Mouse (Mus musculus) brown adipose tissue, adult 24 weeks (tissue): Measurements from ENCODE around the gene Scgb3a1. TPM values are rescaled to one million over a fixed set of nuclear protein-coding genes. Genes with fewer than 3 reads are reported as not detected.
A peak's percentile ranks its signal among the peaks of the same experiment; 100 is the strongest.

Experiments
- H3K27ac ChIP-seq: fragments of 200-500 bp; replicated peaks from 2 replicates; pipeline ENCODE4 v1.5.1; 2012; ENCODE audit warnings: low read depth, mild to moderate bottlenecking, low read length
- H3K4me1 ChIP-seq: fragments of 200-500 bp; 2 replicates; pipeline ENCODE4 v1.6.1; 2012; ENCODE audit warnings: low read length, mixed read lengths; ENCODE audit not compliant: control insufficient read depth, insufficient read depth, insufficient read length
- H3K4me3 ChIP-seq: fragments of 200-500 bp; 2 replicates; pipeline ENCODE4 v1.5.1; 2012; ENCODE audit warnings: low read depth, mild to moderate bottlenecking, low read length, moderate library complexity; ENCODE audit not compliant: insufficient read depth
- polyA plus RNA-seq: library from polyadenylated mRNA; stranded (reverse); fragments of >200 nt; gene quantifications from 2 replicates; pipeline ENCODE4 v1.2.4, GENCODE M21; 2012; ENCODE audit not compliant: missing spikeins, insufficient read depth, insufficient read length

The Scgb3a1 gene
- polyA plus RNA-seq, result not detected in 2 replicates

DNA sequence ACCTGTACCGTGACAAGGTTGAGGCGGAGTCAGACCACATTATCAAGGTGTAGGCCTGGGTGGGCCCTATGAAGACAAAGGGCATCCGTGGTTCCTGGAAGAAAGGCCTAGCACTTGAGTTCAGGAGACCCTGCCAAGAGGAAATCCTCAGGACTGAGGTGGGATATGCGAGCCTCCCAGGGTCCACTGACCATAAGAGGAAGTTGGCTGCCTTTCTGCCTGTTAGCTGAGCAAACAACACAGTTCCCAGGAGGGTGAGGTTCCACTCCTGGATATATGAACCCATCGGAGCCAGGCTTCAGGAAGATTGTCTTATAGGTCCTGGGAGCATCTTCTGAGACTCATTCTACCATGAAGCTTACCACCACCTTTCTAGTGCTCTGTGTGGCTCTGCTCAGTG is at the start of gene Scgb3a1:
Gene Scgb3a1 (plus strand): TSS at position 301 of the 400 bp plus-strand sequence.
- no peak within 1 kb of the TSS for H3K27ac ChIP-seq
- H3K4me1 ChIP-seq, result peaks cover 15% of the 10 kb centered on the region
- no peak within 1 kb of the TSS for H3K4me3 ChIP-seq

DNA sequence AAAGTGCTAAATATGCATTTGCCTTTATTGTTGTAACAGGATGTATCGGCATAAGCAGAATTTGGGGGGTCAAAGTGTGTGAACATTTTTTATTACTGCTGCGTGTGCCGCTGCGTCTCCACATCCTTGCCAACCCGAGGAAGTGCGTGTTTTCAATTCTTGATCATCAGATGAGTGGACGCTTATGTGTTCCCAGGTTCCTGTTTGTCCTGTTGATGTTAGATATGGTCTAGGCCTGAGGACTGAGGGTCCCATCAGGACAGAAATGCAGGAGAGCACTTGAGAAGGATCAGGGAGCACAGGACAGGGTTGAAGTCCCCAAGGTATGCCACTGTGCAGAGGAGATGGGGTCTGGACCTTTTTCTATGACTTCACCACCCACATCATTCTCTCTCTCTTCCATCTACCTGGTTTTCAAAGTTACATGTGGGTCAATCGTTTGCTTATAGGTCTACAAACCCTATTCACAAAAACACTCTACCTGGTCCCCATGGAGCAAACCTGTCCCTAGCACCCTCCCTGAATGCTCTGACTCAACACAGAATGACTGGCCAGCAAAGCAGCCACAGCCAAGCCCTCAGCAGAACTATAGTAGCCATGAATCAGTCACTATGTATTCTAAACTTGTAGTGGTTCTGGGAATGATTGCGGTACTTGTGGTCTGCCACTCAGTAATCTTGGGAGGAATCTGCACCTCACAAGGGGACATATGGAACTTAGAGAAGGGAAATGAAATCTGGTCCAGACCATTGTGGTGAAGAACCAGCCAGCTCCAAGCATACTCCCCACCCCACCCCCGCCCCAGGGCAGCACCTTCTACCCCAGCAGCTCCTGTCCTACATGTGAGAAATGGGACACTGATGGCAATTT is 47.3 kb upstream of the Scgb3a1 start:
- Histone ChIP-seq H3K4me1 (peaks cover 17% of the 10 kb centered on the region; the same call in 1 of the 2 replicates), H3K4me3 (no peak overlapping the region), H3K27ac (no peak overlapping the region)

DNA sequence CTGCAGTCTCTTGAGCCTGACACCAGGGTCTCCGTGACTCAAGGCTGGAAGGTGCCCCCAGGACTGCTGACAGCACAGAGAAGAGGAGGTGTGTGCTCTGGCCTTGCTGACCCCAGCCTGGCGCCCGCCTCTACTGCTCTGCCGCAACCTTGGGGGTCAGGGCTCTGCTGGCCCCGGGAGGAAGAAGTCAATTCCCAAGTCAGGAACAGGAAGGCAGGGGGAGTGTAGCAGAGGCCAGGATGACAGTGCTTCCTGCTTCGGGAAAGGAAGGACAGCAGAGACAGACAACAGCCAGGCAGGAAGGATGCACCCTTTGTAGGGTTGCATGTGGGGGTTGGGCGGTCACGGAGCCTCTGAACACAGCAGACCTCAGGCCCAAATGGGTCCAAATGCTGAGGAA is 44.9 kb upstream of the Scgb3a1 start:
- Histone ChIP-seq H3K27ac (no peak overlapping the region), H3K4me3 (no peak overlapping the region), H3K4me1 (peaks cover 17% of the 10 kb centered on the region; the same call in 1 of the 2 replicates)

DNA sequence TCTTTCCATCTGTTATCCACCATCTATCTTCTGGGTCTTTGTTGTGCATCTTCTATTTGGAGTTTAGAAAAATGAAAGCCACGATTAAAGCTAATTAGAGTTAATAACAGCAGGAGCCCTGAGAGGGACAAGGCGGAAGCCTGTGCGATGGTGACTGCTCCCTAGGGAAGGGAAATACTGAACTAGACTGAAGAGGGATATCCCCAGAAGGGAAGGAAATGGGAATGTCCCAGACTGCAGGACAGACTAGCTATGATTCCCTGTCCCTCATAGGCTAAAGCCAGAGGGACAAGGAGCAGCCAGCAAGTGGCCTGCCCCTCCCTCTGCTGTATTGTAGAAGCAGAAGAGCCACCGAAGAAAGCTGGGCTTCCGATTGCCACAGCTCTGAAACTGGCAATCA is 41.5 kb upstream of the Scgb3a1 start:
- H3K4me3 ChIP-seq, result no peak overlapping the region

DNA sequence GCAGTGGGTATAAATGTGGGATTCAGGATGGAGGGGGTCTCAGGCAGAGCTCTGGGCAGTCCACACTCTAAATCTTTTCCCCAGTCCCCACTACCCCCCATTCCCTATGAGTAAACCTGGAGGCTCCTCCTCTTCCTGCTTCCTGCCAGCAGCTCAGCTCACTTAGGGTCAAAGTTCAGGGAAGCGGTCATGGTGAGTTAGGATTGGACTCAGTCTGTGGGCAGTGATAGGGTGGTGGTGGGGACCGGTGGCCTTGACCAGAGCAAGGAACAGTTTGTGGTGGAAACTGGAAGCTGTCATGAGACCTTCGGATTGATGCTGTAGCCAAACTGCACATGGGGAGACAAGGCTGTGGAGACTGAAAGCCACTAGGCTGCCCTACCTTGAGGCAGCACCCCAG is 39.3 kb upstream of the Scgb3a1 start:
- Histone ChIP-seq H3K4me3 (no peak overlapping the region), H3K4me1 (peaks cover 9% of the 10 kb centered on the region; the same call in 1 of the 2 replicates), H3K27ac (no peak overlapping the region)

More for the DNA sequence above, 41.5 kb upstream of the Scgb3a1 start:
- Histone ChIP-seq H3K27ac (no peak overlapping the region), H3K4me1 (peaks cover 18% of the 10 kb centered on the region; the same call in 1 of the 2 replicates)

DNA sequence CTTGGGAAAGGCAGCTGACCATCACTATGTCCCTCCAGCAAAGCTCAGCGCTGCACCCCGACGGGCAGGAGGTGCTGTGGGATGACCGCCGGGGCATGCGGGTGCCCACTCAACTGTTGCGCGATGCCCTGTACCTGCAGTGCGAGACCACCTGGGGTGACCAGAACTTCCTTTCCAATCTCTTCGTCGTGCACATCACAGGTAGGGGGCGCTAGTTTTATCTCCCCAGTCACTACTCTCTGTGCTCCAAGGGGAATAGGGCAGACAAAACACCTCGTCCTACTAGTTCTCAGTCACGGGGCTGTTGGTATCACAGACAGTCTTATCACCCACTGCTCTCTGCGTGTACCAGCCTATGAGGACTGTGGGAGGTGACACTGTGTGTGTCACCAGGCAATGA is 37.5 kb upstream of the Scgb3a1 start:
- peaks cover 8% of the 10 kb centered on the region; the same call in 1 of the 2 replicates for H3K4me1 ChIP-seq
- no peak overlapping the region for H3K4me3 ChIP-seq
- no peak overlapping the region for H3K27ac ChIP-seq

DNA sequence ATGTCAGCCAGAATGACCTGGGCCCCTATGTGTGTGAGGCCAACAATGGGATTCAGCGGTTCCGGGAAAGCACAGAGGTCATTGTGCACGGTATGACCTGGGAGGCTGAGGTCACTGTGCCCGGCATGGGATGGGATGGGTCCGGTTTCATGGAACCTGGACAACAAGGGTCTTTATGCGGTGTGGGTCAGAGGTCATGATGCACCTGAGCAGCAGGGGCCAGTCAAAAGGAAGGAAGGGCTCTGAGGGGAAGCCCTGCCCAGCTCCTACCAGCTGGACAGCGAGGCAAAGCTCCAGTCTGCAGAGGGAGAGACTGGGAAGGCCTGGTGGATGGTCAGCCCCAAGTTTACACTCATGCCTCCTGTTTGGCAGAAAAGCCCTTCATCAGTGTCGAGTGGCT is 36.7 kb upstream of the Scgb3a1 start:
- H3K4me3 ChIP-seq, result no peak overlapping the region
- H3K4me1 ChIP-seq, result peaks cover 11% of the 10 kb centered on the region
- no peak overlapping the region for H3K27ac ChIP-seq

DNA sequence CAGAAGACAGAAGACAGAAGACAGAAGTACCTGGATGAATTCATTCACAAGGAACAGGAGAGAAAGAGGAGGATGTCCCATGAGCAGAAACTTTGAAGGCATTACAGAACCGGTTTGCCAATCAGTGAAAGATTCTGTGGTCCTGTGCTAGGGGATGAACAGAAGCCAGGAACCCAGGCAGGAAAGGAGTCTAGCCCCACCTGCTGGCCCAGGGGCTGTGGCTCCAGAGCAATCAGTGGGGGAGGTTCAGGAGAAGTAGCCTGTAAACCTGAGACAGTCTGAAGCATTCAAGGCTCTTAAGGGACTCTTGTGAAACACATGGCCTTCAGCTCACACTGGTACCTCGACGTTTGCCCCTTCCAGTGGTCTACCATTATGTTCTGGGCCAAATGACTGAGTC is 32.3 kb upstream of the Scgb3a1 start:
- peaks cover 14% of the 10 kb centered on the region for H3K4me1 ChIP-seq
- H3K4me3 ChIP-seq, result no peak overlapping the region
- no peak overlapping the region for H3K27ac ChIP-seq

DNA sequence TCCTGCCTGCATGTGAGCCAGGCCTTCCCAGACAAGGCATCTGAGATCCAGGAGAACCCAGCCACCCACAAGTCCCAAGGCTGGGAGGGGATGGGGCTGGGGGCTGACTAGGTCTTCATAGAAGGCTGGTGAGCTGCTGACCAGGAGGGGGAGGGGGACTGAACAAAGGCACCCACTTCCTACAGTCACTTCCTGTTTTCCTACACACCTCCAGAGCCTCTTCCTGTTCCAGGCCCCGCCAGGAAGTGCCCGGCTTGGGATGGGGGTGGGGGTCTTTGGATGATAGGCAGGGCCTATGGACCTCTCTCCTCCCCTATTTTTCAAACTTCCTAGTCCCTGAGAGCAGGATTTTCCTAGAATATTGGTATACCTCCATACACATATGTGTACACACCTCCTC is 31.2 kb upstream of the Scgb3a1 start:
- peak overlapping the region; percentile 25 for H3K27ac ChIP-seq

DNA sequence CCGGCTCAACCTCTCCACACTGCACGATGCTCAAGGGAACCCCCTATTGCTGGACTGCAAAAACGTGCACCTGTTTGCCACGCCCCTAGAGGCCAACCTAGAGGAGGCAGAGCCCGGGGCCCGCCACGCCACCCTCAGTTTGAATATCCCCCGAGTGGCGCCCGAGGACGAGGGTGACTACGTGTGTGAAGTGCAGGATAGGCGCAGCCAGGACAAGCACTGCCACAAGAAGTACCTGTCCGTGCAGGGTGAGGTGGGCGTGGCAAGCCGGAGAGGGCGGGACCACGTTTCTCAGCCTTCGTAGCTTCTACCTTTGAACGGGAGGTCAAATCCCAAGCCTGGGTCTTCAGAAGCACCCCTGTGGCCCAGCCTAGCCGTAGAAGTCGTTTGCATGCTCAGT is 29.3 kb upstream of the Scgb3a1 start:
- Histone ChIP-seq H3K4me1 (peaks cover 14% of the 10 kb centered on the region), H3K4me3 (no peak overlapping the region), H3K27ac (no peak overlapping the region)

More for the DNA sequence above, 31.2 kb upstream of the Scgb3a1 start:
- Histone ChIP-seq H3K4me1 (peaks cover 14% of the 10 kb centered on the region), H3K4me3 (no peak overlapping the region)

DNA sequence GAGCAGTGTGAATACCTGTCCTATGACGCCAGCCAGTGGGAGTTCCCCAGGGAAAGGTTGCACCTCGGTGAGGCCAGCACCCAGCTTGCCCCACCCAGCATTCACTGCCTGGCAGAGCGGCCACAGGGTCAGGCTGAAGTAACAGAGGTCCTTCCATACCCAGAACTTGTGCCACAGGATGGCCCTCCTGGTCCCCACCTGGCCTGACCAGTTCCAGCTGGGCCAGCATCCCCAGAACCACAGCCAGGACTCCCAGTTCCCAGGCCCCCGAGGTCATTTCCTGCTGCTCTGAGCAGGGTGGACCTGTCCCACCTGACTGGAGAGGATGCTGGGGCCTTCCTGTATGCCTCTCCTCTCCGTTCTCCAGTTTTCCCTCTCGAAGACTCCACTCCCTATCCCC is 27.7 kb upstream of the Scgb3a1 start:
- Histone ChIP-seq H3K4me1 (peaks cover 14% of the 10 kb centered on the region), H3K4me3 (no peak overlapping the region), H3K27ac (no peak overlapping the region)

DNA sequence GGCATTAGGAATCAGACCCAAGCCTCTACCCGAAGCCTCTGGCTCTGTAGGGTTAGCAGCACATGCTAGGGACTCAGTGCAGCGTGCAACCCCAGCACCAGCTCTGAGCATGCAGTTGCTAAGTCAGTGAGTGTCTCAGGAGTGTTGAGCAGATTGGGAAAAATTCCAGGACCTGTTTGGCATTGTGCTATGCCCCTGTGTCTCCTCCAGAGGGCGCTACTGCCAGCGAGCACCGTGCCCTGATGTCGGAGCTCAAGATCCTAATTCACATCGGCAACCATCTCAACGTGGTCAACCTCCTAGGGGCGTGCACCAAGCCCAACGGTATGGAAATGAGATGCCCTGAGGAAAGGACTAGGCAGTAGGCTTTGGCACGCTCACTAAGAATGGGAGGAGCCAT is 27.0 kb upstream of the Scgb3a1 start:
- Histone ChIP-seq H3K4me1 (peaks cover 13% of the 10 kb centered on the region), H3K4me3 (no peak overlapping the region), H3K27ac (no peak overlapping the region)

DNA sequence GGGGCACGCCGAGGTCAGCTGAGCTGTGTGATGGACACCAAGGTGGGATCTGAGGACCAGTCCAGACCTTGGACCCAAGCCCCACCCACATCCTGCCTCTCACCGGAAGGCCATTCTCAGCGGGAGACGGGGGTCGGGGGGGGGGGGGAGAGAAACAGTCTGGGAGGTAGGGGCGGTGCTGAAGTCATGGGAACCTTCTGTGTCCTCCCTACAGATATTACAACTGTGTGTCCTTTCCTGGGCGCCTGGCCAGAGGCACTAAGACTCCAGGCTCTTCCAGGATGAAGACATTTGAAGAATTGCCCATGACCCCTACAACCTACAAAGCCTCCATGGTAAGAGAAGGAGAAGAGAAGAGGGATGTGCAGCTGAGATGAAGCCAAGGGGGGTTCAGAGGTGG is 17.7 kb upstream of the Scgb3a1 start:
- 0 out of 2 replicates have a peak, but pooled peaks cover 2% of the 10 kb centered on the region for H3K4me1 ChIP-seq

DNA sequence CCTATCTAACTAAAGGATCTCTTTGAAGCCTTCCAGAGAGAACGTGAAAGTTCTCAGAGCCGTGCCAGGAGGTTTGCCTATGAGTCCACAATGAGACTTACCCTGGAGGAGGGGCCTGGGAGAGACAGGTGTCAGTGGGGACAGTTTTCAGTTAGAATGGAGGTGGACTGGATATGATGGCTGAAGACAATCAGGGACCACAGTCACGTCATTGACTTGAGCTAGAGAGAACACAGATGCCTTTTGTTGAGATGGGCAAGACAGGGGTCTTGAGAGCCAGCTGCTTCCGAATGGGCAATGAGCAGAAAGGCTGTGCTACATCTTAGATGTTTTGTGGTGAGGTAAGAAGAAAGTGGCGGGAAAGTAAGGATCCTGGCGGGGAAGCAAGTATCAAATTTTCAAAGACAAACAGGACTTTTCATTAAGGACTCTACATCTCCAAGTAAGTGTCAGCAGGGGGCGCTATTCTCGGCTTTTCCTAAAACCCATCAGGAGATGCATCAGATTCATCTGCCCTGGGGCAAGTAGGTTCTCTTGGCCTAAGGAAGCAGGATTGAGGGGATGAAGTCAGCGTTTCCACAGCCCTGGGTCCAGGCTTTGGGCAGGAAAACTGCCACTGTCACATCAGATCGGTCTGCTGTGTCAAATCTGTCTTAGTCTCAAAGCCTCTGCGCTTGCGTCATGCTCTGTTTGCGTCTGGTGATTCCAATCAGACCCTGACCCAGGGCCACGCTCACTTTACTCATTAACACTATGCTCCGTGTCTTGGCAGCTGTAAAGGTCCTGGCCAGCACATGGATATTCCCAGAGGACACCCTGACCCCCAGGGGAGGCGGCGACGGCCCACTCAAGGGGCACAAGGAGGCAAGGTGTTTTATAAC is 13.1 kb upstream of the Scgb3a1 start:
- Histone ChIP-seq H3K4me1 (peaks cover 2% of the 10 kb centered on the region; the same call in 1 of the 2 replicates), H3K4me3 (no peak overlapping the region), H3K27ac (no peak overlapping the region)

More for the DNA sequence above, 17.7 kb upstream of the Scgb3a1 start:
- Histone ChIP-seq H3K27ac (no peak overlapping the region), H3K4me3 (no peak overlapping the region)
